Mouse (Mus musculus) lung, adult 2 months (tissue): ENCODE data around the gene Tagap1.
"Not testable (repeated sequence)": the region's sequence is repeated elsewhere in the genome, so short reads cannot be mapped to it uniquely, and the experiment has no call there.

Experiments
- CTCF ChIP-seq: fragments of 200-500 bp; IDR thresholded peaks from 2 replicates; pipeline ENCODE4 v1.5.1; 2011; ENCODE audit warnings: mild to moderate bottlenecking, low read length, control low read depth; ENCODE audit not compliant: insufficient read depth
- POLR2A ChIP-seq: fragments of 200-500 bp; IDR thresholded peaks from 2 replicates; pipeline ENCODE4 v1.6.1; 2011; ENCODE audit warnings: low read depth, mild to moderate bottlenecking, control low read depth, low read length, borderline replicate concordance; ENCODE audit errors: extremely low read depth

GRCm38 (mm10) chr17:6948769-6949228 lies 12.2 kb downstream of the Tagap1 start:
- TF ChIP-seq POLR2A, CTCF: not testable (repeated sequence)
